Mouse (Mus musculus) brain, embryonic 14.5 days (tissue): ENCODE data around the gene E2f4. TPM values are rescaled to one million over a fixed set of nuclear protein-coding genes. Genes with fewer than 3 reads are reported as not detected.

Experiments used
- DNase-seq: peaks from one replicate; pipeline ENCODE4 v3.0.0-alpha.2; 2011; ENCODE audit warnings: low read depth
- CTCF ChIP-seq: fragments of 200-500 bp; IDR thresholded peaks from 2 replicates; pipeline ENCODE4 v1.5.1; 2012; ENCODE audit warnings: inconsistent platforms, mild to moderate bottlenecking, moderate library complexity, borderline replicate concordance; ENCODE audit not compliant: insufficient read depth, insufficient read length; ENCODE audit errors: extremely low read depth
- POLR2A ChIP-seq: fragments of 200-500 bp; IDR thresholded peaks from 2 replicates; pipeline ENCODE4 v1.6.1; 2012; ENCODE audit warnings: mild to moderate bottlenecking, inconsistent platforms, borderline replicate concordance; ENCODE audit not compliant: poor library complexity, insufficient read depth, insufficient read length, severe bottlenecking; ENCODE audit errors: extremely low read depth
- polyA plus RNA-seq: library from polyadenylated mRNA; depleted of rRNA; stranded (reverse); fragments of >200 nt; gene quantifications from 2 replicates; pipeline ENCODE4 v1.2.3, GENCODE M21; 2012

The E2f4 gene
- polyA plus RNA-seq, 1 experiment, result 89.4 TPM

GRCm38 (mm10) chr8:105275387-105275786, 22.1 kb upstream of the E2f4 start:
- TF ChIP-seq CTCF, result no peak
- no peak for TF ChIP-seq POLR2A
- no peak for DNase-seq

GRCm38 (mm10) chr8:105275840-105276239, 21.6 kb upstream of the E2f4 start, which contains the start of gene Nol3:
TSS of gene Nol3 (plus strand) at chr8:105276140.
- TF ChIP-seq CTCF, result no peak
- TF ChIP-seq POLR2A, result no peak
- no peak for DNase-seq

- TF ChIP-seq CTCF (no peak), POLR2A (no peak)
- DNase-seq, result peak; percentile 73
Measured at GRCm38 (mm10) chr8:105276292-105277120, 21.0 kb upstream of the E2f4 start.

GRCm38 (mm10) chr8:105278911-105279334, 18.5 kb upstream of the E2f4 start:
- peak; percentile 89 for DNase-seq

GRCm38 (mm10) chr8:105280567-105280966, 16.9 kb upstream of the E2f4 start:
- TF ChIP-seq CTCF, result no peak
- TF ChIP-seq POLR2A, result no peak

More at GRCm38 (mm10) chr8:105278911-105279334, 18.5 kb upstream of the E2f4 start:
- TF ChIP-seq CTCF, result no peak
- no peak for TF ChIP-seq POLR2A

GRCm38 (mm10) chr8:105281821-105282220, 15.6 kb upstream of the E2f4 start:
- no peak for TF ChIP-seq CTCF
- DNase-seq, result no peak

More at GRCm38 (mm10) chr8:105280567-105280966, 16.9 kb upstream of the E2f4 start:
- no peak for DNase-seq

- TF ChIP-seq POLR2A, result no peak
- TF ChIP-seq CTCF, result no peak
- DNase-seq, result no peak
Measured at GRCm38 (mm10) chr8:105282239-105282638, 15.2 kb upstream of the E2f4 start.

GRCm38 (mm10) chr8:105283074-105283473, 14.4 kb upstream of the E2f4 start:
- no peak for DNase-seq
- TF ChIP-seq POLR2A (no peak), CTCF (peak; percentile 59)

GRCm38 (mm10) chr8:105285514-105285913, 11.9 kb upstream of the E2f4 start:
- TF ChIP-seq CTCF, result no peak
- no peak for TF ChIP-seq POLR2A
- no peak for DNase-seq

- TF ChIP-seq POLR2A (no peak), CTCF (no peak)
Measured at GRCm38 (mm10) chr8:105286907-105287306, 10.6 kb upstream of the E2f4 start.

GRCm38 (mm10) chr8:105288231-105288630, 9.2 kb upstream of the E2f4 start:
- DNase-seq, result no peak
- TF ChIP-seq CTCF, result no peak
- no peak for TF ChIP-seq POLR2A

More at GRCm38 (mm10) chr8:105286907-105287306, 10.6 kb upstream of the E2f4 start:
- no peak for DNase-seq
